Mouse (Mus musculus) limb, embryonic 12.5 days (tissue): ENCODE measurements around the gene Rpl29. TPM values are rescaled to one million over a fixed set of nuclear protein-coding genes. Genes with fewer than 3 reads are reported as not detected.
A peak's percentile ranks its signal among the peaks of the same experiment; 100 is the strongest.

Source experiments
- ATAC-seq: fragments of 200-750 bp; cut with Nextera tagmentation; 2 replicates; pipeline ENCODE4 v1.8.0; 2017; ENCODE audit warnings: low read depth, moderate TSS enrichment; ENCODE audit not compliant: insufficient number of reproducible peaks, insufficient read depth, low FRiP score, low TSS enrichment
- H3K27ac ChIP-seq: fragments of 300-500 bp; sonication (generic); 2 replicates; pipeline ENCODE4 v1.5.1; 2016; ENCODE audit warnings: mild to moderate bottlenecking, moderate library complexity
- H3K27me3 ChIP-seq: fragments of 300-500 bp; sonication (generic); 2 replicates; pipeline ENCODE4 v1.6.1; 2016; ENCODE audit warnings: mild to moderate bottlenecking, moderate library complexity
- H3K36me3 ChIP-seq: fragments of 300-500 bp; sonication (generic); 2 replicates; pipeline ENCODE4 v1.6.1; 2016; ENCODE audit warnings: mild to moderate bottlenecking, moderate library complexity
- H3K4me1 ChIP-seq: fragments of 300-500 bp; sonication (generic); replicated peaks from 2 replicates; pipeline ENCODE4 v1.6.1; 2016
- H3K4me2 ChIP-seq: fragments of 300-500 bp; sonication (generic); 2 replicates; pipeline ENCODE4 v1.6.1; 2016; ENCODE audit warnings: mild to moderate bottlenecking, moderate library complexity
- H3K4me3 ChIP-seq: fragments of 300-500 bp; sonication (generic); replicated peaks from 2 replicates; pipeline ENCODE4 v1.5.1; 2016; ENCODE audit warnings: mild to moderate bottlenecking
- H3K9ac ChIP-seq: fragments of 300-500 bp; sonication (generic); replicated peaks from 2 replicates; pipeline ENCODE4 v1.6.1; 2016; ENCODE audit warnings: mild to moderate bottlenecking, moderate library complexity
- H3K9me3 ChIP-seq: fragments of 300-500 bp; sonication (generic); 2 replicates; pipeline ENCODE4 v1.6.1; 2016; ENCODE audit warnings: mild to moderate bottlenecking, moderate library complexity
- WGBS: fragments of 180-500 bp; shearing (Covaris S2); methylation state at CpG from one replicate; pipeline ENCODE4 v1.1.7; 2016; 5-methylcytosine and 5-hydroxymethylcytosine counted together
- polyA plus RNA-seq: library from polyadenylated mRNA; unstranded; fragments of >200 nt; fragmentation: Nextera tagmentation; extraction: Ambion mirVana; gene quantifications from 2 replicates; pipeline ENCODE4 v1.2.1, GENCODE M21; 2016

Rpl29 gene
- polyA plus RNA-seq, 1 experiment from 2014 or later: 938 TPM

DNA sequence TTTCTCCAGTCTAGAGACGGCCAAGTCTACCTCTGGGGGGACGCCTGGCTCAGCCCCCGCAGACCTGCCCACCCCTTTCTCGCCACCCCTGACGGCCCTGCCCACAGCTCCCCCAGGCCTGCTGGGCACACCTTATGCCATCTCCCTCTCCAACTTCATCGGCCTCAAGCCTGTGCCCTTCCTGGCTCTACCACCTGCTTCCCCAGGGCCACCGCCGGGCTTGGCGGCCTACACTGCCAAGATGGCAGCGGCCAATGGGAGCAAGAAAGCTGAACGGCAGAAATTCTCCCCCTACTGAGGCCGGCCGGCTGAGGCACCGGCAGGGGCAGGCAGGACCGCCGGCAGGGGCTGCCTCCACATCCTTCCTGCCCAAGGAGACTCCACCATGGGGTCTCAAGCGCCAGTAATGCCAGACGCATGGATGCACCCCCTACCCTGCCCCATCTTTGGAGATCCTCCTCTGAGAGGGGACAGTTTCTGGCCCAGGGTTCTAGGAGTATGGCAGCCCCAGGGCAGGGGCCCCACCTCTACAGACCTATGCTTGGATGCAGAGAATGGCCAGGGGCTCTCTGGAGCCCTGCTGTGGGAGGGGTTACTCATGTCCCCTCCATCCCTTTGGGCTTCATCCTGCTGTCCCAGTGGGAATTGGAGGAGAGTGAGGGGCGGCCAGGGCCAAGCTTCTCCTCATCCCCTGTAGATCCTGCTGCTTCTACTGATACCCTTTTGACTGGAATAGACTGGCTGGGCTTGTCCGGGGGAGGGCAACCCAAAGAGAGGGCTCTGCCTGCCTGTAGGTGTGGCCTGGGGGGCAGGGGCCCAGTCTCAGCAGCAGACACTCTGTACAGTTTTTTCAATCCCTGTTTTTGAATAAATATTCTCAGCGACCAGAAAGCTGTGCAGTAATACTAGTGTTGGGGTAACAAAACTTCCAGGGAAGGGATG, 34.1 kb downstream of the Rpl29 start:
- H3K4me3 ChIP-seq: no peak overlapping the region
- ATAC-seq: no peak
- peak overlapping the region; percentile 29; the same call in 1 of the 2 replicates for H3K27ac ChIP-seq
- H3K4me2 ChIP-seq: no peak overlapping the region
- H3K36me3 ChIP-seq: peaks cover 52% of the 10 kb centered on the region
- no peaks in the 10 kb centered on the region for H3K9me3 ChIP-seq
- no peak overlapping the region for H3K9ac ChIP-seq
- peaks cover 29% of the 10 kb centered on the region for H3K4me1 ChIP-seq
- peaks cover 8% of the 10 kb centered on the region; the same call in 1 of the 2 replicates for H3K27me3 ChIP-seq
- 88% methylated on average over 21 of the region's 21 CpGs for WGBS

- Histone ChIP-seq H3K4me2 (peak overlapping the region; percentile 99), H3K9ac (peak overlapping the region; percentile 82), H3K27me3 (peaks cover 8% of the 10 kb centered on the region; the same call in 1 of the 2 replicates), H3K9me3 (no peaks in the 10 kb centered on the region), H3K27ac (peak overlapping the region; percentile 67), H3K4me3 (peak overlapping the region; percentile 66), H3K4me1 (peaks cover 24% of the 10 kb centered on the region), H3K36me3 (peaks cover 46% of the 10 kb centered on the region)
- WGBS: 1% methylated on average over 99 of the region's 99 CpGs
- peak; percentile 61 for ATAC-seq
These were observed 35.7 kb downstream of the Rpl29 start for GRCm38 (mm10) chr9:106464751-106465541.

DNA sequence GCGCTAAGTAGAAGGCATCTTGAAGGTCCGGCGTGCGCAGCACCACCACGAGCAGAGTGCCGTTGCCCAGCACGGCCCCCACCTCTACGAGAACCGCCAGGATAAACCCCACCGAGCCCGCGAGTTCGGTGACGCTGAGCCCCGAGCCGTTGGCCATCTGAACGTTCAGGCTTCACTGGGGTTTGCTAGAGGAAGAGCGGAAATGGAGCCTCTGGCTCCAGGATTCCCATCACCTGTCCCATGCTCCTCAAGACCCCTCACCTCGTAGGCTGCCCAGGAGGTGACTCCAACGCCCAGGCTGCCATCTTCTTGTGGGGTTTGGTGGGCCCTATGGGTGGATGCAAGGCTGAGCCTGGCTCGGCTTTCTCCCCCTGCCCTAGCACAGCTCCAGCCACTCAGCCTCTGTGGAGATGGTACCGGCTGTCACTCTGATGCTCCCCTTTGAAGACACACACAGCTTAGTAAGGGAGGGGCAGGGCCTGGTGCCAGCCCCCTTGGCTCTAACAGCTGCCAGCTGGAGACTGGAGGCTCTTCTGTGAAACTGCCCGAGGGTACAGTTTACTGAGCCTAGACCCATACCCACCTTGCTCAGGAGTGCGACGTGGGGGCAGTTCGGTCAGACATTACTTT, 36.4 kb downstream of the Rpl29 start, which contains the start of gene Gpr62:
Gene Gpr62, minus strand, starts transcription at position 368 of the 630 bp plus-strand sequence.
- peaks cover 8% of the 10 kb centered on the region; the same call in 1 of the 2 replicates for H3K27me3 ChIP-seq
- peaks cover 39% of the 10 kb centered on the region for H3K36me3 ChIP-seq
- WGBS: 27% methylated on average over 26 of the region's 26 CpGs
- no peaks in the 10 kb centered on the region for H3K9me3 ChIP-seq
- peak within 1 kb of the TSS; percentile 67 for H3K27ac ChIP-seq
- H3K9ac ChIP-seq: peak within 1 kb of the TSS; percentile 82
- peak within 1 kb of the TSS; percentile 99 for H3K4me2 ChIP-seq
- H3K4me1 ChIP-seq: peaks cover 19% of the 10 kb centered on the region
- H3K4me3 ChIP-seq: peak within 1 kb of the TSS; percentile 66
- no peak for ATAC-seq

DNA sequence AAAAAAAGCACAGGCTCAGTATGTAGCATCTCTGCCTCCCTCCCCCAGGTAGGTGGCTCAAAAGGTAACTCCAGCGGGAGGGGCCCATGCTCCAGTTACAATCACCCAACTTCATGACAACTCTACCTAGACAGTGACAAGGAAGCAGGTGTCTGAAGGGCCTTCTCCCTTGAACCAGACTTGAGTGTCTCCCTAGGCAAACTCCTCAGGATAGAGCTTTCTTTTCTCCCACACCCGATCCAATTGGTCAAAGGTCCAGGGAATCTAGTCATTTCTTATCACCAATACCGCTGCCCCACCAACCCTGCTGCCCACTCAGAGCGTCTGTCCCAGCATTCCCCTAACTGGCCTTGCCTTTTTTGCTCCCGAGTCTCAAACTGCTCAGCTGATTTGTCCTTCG, 37.5 kb downstream of the Rpl29 start:
- peaks cover 8% of the 10 kb centered on the region for H3K27me3 ChIP-seq
- no peaks in the 10 kb centered on the region for H3K9me3 ChIP-seq
- 93% methylated on average over 6 of the region's 6 CpGs for WGBS
- no peak overlapping the region for H3K27ac ChIP-seq
- H3K4me2 ChIP-seq: no peak overlapping the region
- H3K4me1 ChIP-seq: peaks cover 22% of the 10 kb centered on the region
- peaks cover 28% of the 10 kb centered on the region for H3K36me3 ChIP-seq
- ATAC-seq: no peak
- H3K9ac ChIP-seq: no peak overlapping the region
- no peak overlapping the region for H3K4me3 ChIP-seq

DNA sequence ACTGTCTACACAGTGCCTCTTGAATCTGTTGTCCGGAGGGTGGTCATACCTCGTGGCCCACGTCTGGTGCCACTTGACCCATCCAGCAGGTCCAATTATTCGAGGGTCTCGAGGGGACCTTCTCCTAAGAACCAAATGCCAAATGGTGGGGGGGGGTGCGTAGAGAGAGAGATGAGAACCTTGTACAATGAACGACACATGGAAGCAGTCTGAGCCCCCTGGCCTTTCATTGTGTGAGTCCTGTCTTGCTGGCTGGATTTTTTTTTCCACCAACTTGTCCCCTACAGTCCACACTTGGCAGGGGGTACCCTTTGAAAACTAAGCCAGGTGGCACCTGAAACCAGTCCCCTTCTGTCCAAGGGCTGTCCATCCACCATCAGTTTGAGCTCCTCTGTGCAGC, 38.5 kb downstream of the Rpl29 start:
- no peak overlapping the region for H3K4me3 ChIP-seq
- ATAC-seq: no peak
- H3K9me3 ChIP-seq: no peaks in the 10 kb centered on the region
- peaks cover 29% of the 10 kb centered on the region for H3K4me1 ChIP-seq
- H3K27ac ChIP-seq: no peak overlapping the region
- WGBS: 90% methylated on average over 7 of the region's 7 CpGs
- no peak overlapping the region for H3K4me2 ChIP-seq
- H3K9ac ChIP-seq: no peak overlapping the region
- peaks cover 8% of the 10 kb centered on the region for H3K27me3 ChIP-seq
- peaks cover 18% of the 10 kb centered on the region for H3K36me3 ChIP-seq

DNA sequence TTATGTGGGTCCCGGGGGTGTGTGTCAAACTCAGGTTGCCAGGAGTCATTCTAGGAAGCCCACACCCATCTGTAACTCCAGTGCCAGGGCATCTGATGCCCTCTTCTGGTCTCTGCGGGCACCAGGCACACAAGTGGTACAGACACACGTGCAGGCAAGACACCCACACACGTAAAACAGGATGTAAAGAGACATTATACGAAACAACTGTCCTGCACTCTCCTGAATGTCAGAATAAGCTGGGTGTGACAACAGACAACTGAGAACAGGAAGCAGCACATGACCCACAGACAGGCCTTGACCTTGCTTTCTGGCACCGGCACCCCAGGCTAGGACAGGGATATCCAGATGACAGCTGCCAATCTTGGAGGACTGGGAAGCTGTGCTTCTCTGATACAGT, 40.1 kb downstream of the Rpl29 start:
- H3K27ac ChIP-seq: no peak overlapping the region
- H3K9ac ChIP-seq: no peak overlapping the region
- H3K9me3 ChIP-seq: no peaks in the 10 kb centered on the region
- H3K36me3 ChIP-seq: 0 out of 2 replicates have a peak, but pooled peaks cover 3% of the 10 kb centered on the region
- no peak for ATAC-seq
- H3K27me3 ChIP-seq: peaks cover 8% of the 10 kb centered on the region
- H3K4me2 ChIP-seq: no peak overlapping the region
- 75% methylated on average over 6 of the region's 6 CpGs for WGBS
- H3K4me3 ChIP-seq: no peak overlapping the region
- H3K4me1 ChIP-seq: peaks cover 32% of the 10 kb centered on the region

DNA sequence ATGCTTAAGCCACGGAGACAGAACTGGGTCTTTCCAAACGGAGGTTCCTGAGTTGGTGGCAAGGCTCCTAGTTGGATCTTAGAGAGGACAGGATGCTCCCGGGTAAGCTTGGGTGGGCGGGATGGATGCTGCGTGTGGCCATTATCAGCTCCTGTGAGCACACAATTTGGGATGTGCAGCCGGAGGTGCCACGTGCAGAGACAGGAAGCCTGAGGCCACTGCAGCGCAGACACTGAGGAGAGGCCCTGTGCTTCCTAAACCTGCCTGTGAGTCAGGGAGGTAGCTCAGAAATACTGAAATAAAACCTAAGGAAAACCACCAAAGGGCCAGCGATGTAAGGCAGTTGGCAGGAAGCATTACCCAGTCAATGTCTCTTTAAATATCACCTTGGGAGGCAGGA, 40.5 kb downstream of the Rpl29 start:
- ATAC-seq: no peak
- Histone ChIP-seq H3K9ac (no peak overlapping the region), H3K4me3 (no peak overlapping the region), H3K27me3 (peaks cover 8% of the 10 kb centered on the region), H3K36me3 (no peaks in the 10 kb centered on the region), H3K4me2 (no peak overlapping the region), H3K9me3 (no peaks in the 10 kb centered on the region), H3K4me1 (peaks cover 32% of the 10 kb centered on the region), H3K27ac (no peak overlapping the region)
- WGBS: 74% methylated on average over 9 of the region's 9 CpGs

- Histone ChIP-seq H3K4me2 (no peak overlapping the region), H3K4me3 (no peak overlapping the region), H3K27ac (no peak overlapping the region), H3K27me3 (peaks cover under 1% of the 10 kb centered on the region; the same call in 1 of the 2 replicates), H3K36me3 (no peaks in the 10 kb centered on the region), H3K4me1 (peaks cover 29% of the 10 kb centered on the region), H3K9ac (no peak overlapping the region), H3K9me3 (no peaks in the 10 kb centered on the region)
- ATAC-seq: no peak
- 67% methylated on average over 14 of the region's 14 CpGs for WGBS
These were observed 41.9 kb downstream of the Rpl29 start for GRCm38 (mm10) chr9:106470991-106471750.

GRCm38 (mm10) chr9:106471892-106472291, 42.6 kb downstream of the Rpl29 start:
- H3K4me1 ChIP-seq: peaks cover 34% of the 10 kb centered on the region
- H3K4me3 ChIP-seq: no peak overlapping the region
- H3K36me3 ChIP-seq: no peaks in the 10 kb centered on the region
- no peaks in the 10 kb centered on the region for H3K9me3 ChIP-seq
- 19% methylated on average over 5 of the region's 5 CpGs for WGBS
- no peak overlapping the region for H3K4me2 ChIP-seq
- H3K9ac ChIP-seq: no peak overlapping the region
- ATAC-seq: no peak
- H3K27ac ChIP-seq: no peak overlapping the region
- H3K27me3 ChIP-seq: no peaks in the 10 kb centered on the region; the same call in 1 of the 2 replicates

GRCm38 (mm10) chr9:106472321-106472720, 43.1 kb downstream of the Rpl29 start:
- H3K4me1 ChIP-seq: peaks cover 34% of the 10 kb centered on the region
- ATAC-seq: no peak
- 78% methylated on average over 4 of the region's 4 CpGs for WGBS
- H3K9me3 ChIP-seq: no peaks in the 10 kb centered on the region
- H3K27me3 ChIP-seq: no peaks in the 10 kb centered on the region; the same call in 1 of the 2 replicates
- no peak overlapping the region for H3K9ac ChIP-seq
- H3K4me3 ChIP-seq: no peak overlapping the region
- no peak overlapping the region for H3K27ac ChIP-seq
- no peak overlapping the region for H3K4me2 ChIP-seq
- no peaks in the 10 kb centered on the region for H3K36me3 ChIP-seq
